Mouse (Mus musculus): Measurements from ENCODE around the gene Gga3. TPM values are rescaled to one million over a fixed set of nuclear protein-coding genes. Genes with fewer than 3 reads are reported as not detected.

Gene Gga3
- total and polyA plus RNA-seq, 3 experiments: 7.7 to 39.8 (median 18.7) TPM

GRCm38 (mm10) chr11:115618001-115618400 is 14.2 kb upstream of the Gga3 start:
- Histone ChIP-seq H3K36me3 (replicated peaks in 1 of 2; ENCODE audit: control insufficient read depth in 1 of 2, insufficient read depth in 1 of 2, low read length in 1 of 2) (peaks cover 89 to 95% of the 10 kb centered on the region in 2 experiments), H3K79me2 (replicated peaks; ENCODE audit: control insufficient read depth, extremely low read depth, insufficient read depth, poor library complexity, severe bottlenecking) (peaks cover 51% of the 10 kb centered on the region), H3K9me3 (replicated peaks; ENCODE audit: low read length) (no peaks in the 10 kb centered on the region), H3K4me2 (ENCODE audit: insufficient read depth, low read depth, poor library complexity, severe bottlenecking) (no peak overlapping the region), H3K4me1 (ENCODE audit: control insufficient read depth in 1 of 2, insufficient read depth in 2 of 2) (peaks cover 26 to 94% of the 10 kb centered on the region in 2 experiments), H3K27me3 (replicated peaks) (no peaks in the 10 kb centered on the region), H3K4me3 (replicated peaks in 1 of 3; ENCODE audit: low read depth in 2 of 3, low read length in 2 of 3, poor library complexity in 1 of 3) (no peak overlapping the region), H3K27ac (ENCODE audit: insufficient read depth, low read depth) (no peak overlapping the region), H3K9ac (ENCODE audit: insufficient read depth, low read depth) (no peak overlapping the region)
- dilution Hi-C loops (cut with MboI; ENCODE audit: extremely low pct_ligation_motif_present, extremely low pct_unique_long_range_greater_than_20kb, low sequenced_read_pairs) (no loop called here), in situ Hi-C loops (cut with MboI; ENCODE audit: low pct_ligation_motif_present, low pct_unique_long_range_greater_than_20kb, low sequenced_read_pairs) (loop anchor here (25.0 kb wide), 1 partner anchor 394 kb away; the partner anchor contains the start of gene Galk1)
- TF ChIP-seq UBTF (IDR thresholded peaks at IDR 0.05; ENCODE audit: low read depth, low read length): no peak
- TF ChIP-seq POLR2A (IDR thresholded peaks at IDR 0.05; ENCODE audit: low read depth, low read length): 0 out of 2 replicates have a peak, but pooled peaks have one; percentile 11
- no peak for DNase-seq (ENCODE audit: extremely low read depth)

GRCm38 (mm10) chr11:115616893-115617292 is 13.0 kb upstream of the Gga3 start:
- peaks cover 44% of the 10 kb centered on the region for H3K79me2 ChIP-seq (replicated peaks; ENCODE audit: control insufficient read depth, extremely low read depth, insufficient read depth, poor library complexity, severe bottlenecking)
- peaks cover 18 to 84% of the 10 kb centered on the region in 2 experiments for H3K4me1 ChIP-seq (ENCODE audit: control insufficient read depth in 1 of 2, insufficient read depth in 2 of 2)
- no peak overlapping the region for H3K4me3 ChIP-seq (replicated peaks in 1 of 3; ENCODE audit: low read depth in 2 of 3, low read length in 2 of 3, poor library complexity in 1 of 3)
- H3K9ac ChIP-seq (ENCODE audit: insufficient read depth, low read depth): no peak overlapping the region
- no peaks in the 10 kb centered on the region for H3K9me3 ChIP-seq (replicated peaks; ENCODE audit: low read length)
- no peak overlapping the region for H3K4me2 ChIP-seq (ENCODE audit: insufficient read depth, low read depth, poor library complexity, severe bottlenecking)
- in situ Hi-C loops (cut with MboI; ENCODE audit: low pct_ligation_motif_present, low pct_unique_long_range_greater_than_20kb, low sequenced_read_pairs): loop anchor here (25.0 kb wide), 1 partner anchor 395 kb away; the partner anchor contains the start of gene Galk1
- dilution Hi-C loops (cut with MboI; ENCODE audit: extremely low pct_ligation_motif_present, extremely low pct_unique_long_range_greater_than_20kb, low sequenced_read_pairs): no loop called here
- H3K36me3 ChIP-seq (replicated peaks in 1 of 2; ENCODE audit: control insufficient read depth in 1 of 2, insufficient read depth in 1 of 2, low read length in 1 of 2): peaks cover 78 to 84% of the 10 kb centered on the region in 2 experiments
- no peak for DNase-seq (ENCODE audit: extremely low read depth)
- TF ChIP-seq POLR2A (IDR thresholded peaks at IDR 0.05; ENCODE audit: low read depth, low read length): peak; percentile 11; the same call in 1 of the 2 replicates
- no peak for TF ChIP-seq CTCF (conservative IDR thresholded peaks at IDR 0.05 in 1 of 2, IDR thresholded peaks at IDR 0.05 in 1 of 2; ENCODE audit: low read depth in 2 of 2, low read length in 2 of 2)
- TF ChIP-seq MXI1 (IDR thresholded peaks at IDR 0.05; ENCODE audit: low read depth, low read length): peak; percentile 20; the same call in 1 of the 2 replicates
- 0 out of 2 replicates have a peak overlapping the region, but pooled peaks have one; percentile 8 for H3K27ac ChIP-seq (ENCODE audit: insufficient read depth, low read depth)
- H3K27me3 ChIP-seq (replicated peaks): no peaks in the 10 kb centered on the region

GRCm38 (mm10) chr11:115616371-115616770 is 12.5 kb upstream of the Gga3 start:
- in situ Hi-C loops (cut with MboI; ENCODE audit: low pct_ligation_motif_present, low pct_unique_long_range_greater_than_20kb, low sequenced_read_pairs): loop anchor here (25.0 kb wide), 1 partner anchor 396 kb away; the partner anchor contains the start of gene Galk1
- Histone ChIP-seq H3K27ac (ENCODE audit: insufficient read depth, low read depth) (no peak overlapping the region), H3K9ac (ENCODE audit: insufficient read depth, low read depth) (no peak overlapping the region)

GRCm38 (mm10) chr11:115615875-115616274 is 12.0 kb upstream of the Gga3 start:
- no peak for DNase-seq (ENCODE audit: extremely low read depth)
- Histone ChIP-seq H3K27me3 (replicated peaks) (no peaks in the 10 kb centered on the region), H3K9ac (ENCODE audit: insufficient read depth, low read depth) (no peak overlapping the region), H3K79me2 (replicated peaks; ENCODE audit: control insufficient read depth, extremely low read depth, insufficient read depth, poor library complexity, severe bottlenecking) (peaks cover 42% of the 10 kb centered on the region), H3K9me3 (replicated peaks; ENCODE audit: low read length) (no peaks in the 10 kb centered on the region), H3K4me3 (replicated peaks in 1 of 3; ENCODE audit: low read depth in 2 of 3, low read length in 2 of 3, poor library complexity in 1 of 3) (no peak overlapping the region), H3K4me1 (ENCODE audit: control insufficient read depth in 1 of 2, insufficient read depth in 2 of 2) (peaks cover 20 to 84% of the 10 kb centered on the region in 2 experiments), H3K4me2 (ENCODE audit: insufficient read depth, low read depth, poor library complexity, severe bottlenecking) (no peak overlapping the region), H3K36me3 (replicated peaks in 1 of 2; ENCODE audit: control insufficient read depth in 1 of 2, insufficient read depth in 1 of 2, low read length in 1 of 2) (peaks cover 75 to 84% of the 10 kb centered on the region in 2 experiments), H3K27ac (ENCODE audit: insufficient read depth, low read depth) (peak overlapping the region; percentile 97)
- TF ChIP-seq USF1 (IDR thresholded peaks at IDR 0.05; ENCODE audit: low read depth, low read length) (no peak), EP300 (IDR thresholded peaks at IDR 0.05; ENCODE audit: low read length) (no peak), MAZ (IDR thresholded peaks at IDR 0.05; ENCODE audit: low read depth, low read length) (no peak), UBTF (IDR thresholded peaks at IDR 0.05; ENCODE audit: low read depth, low read length) (no peak), PAX5 (IDR thresholded peaks at IDR 0.05; ENCODE audit: low read length) (no peak), HCFC1 (IDR thresholded peaks at IDR 0.05; ENCODE audit: low read depth, low read length) (no peak), GABPA (IDR thresholded peaks at IDR 0.05; ENCODE audit: insufficient replicate concordance, low read depth, low read length) (no peak)
- dilution Hi-C loops (cut with MboI; ENCODE audit: extremely low pct_ligation_motif_present, extremely low pct_unique_long_range_greater_than_20kb, low sequenced_read_pairs) (no loop called here), in situ Hi-C loops (cut with MboI; ENCODE audit: low pct_ligation_motif_present, low pct_unique_long_range_greater_than_20kb, low sequenced_read_pairs) (loop anchor here (25.0 kb wide), 1 partner anchor 396 kb away; the partner anchor contains the start of gene Galk1)

More at GRCm38 (mm10) chr11:115616371-115616770, 12.5 kb upstream of the Gga3 start:
- H3K9me3 ChIP-seq (replicated peaks; ENCODE audit: low read length): no peaks in the 10 kb centered on the region
- H3K27me3 ChIP-seq (replicated peaks): no peaks in the 10 kb centered on the region
- DNase-seq (ENCODE audit: extremely low read depth): no peak
- TF ChIP-seq POLR2A (IDR thresholded peaks at IDR 0.05; ENCODE audit: low read depth, low read length): peak; percentile 20; the same call in 1 of the 2 replicates
- TF ChIP-seq USF2 (conservative IDR thresholded peaks at IDR 0.05; ENCODE audit: low read depth, low read length): no peak
- no peak for TF ChIP-seq HCFC1 (IDR thresholded peaks at IDR 0.05; ENCODE audit: low read depth, low read length)
- peaks cover 43% of the 10 kb centered on the region for H3K79me2 ChIP-seq (replicated peaks; ENCODE audit: control insufficient read depth, extremely low read depth, insufficient read depth, poor library complexity, severe bottlenecking)
- dilution Hi-C loops (cut with MboI; ENCODE audit: extremely low pct_ligation_motif_present, extremely low pct_unique_long_range_greater_than_20kb, low sequenced_read_pairs): no loop called here
- peaks cover 17 to 84% of the 10 kb centered on the region in 2 experiments for H3K4me1 ChIP-seq (ENCODE audit: control insufficient read depth in 1 of 2, insufficient read depth in 2 of 2)
- H3K4me3 ChIP-seq (replicated peaks in 1 of 3; ENCODE audit: low read depth in 2 of 3, low read length in 2 of 3, poor library complexity in 1 of 3): no peak overlapping the region
- H3K4me2 ChIP-seq (ENCODE audit: insufficient read depth, low read depth, poor library complexity, severe bottlenecking): no peak overlapping the region
- peaks cover 75 to 84% of the 10 kb centered on the region in 2 experiments for H3K36me3 ChIP-seq (replicated peaks in 1 of 2; ENCODE audit: control insufficient read depth in 1 of 2, insufficient read depth in 1 of 2, low read length in 1 of 2)
